ENCODE assay signal across 8 mouse cellular contexts in genomic region chr7:141462333-141462821, GRCm38 (mm10). TPM values are rescaled to one million over a fixed set of nuclear protein-coding genes. Genes with fewer than 3 reads are reported as not detected.
DNase-seq lines count a peak whose midpoint lies in the region; ATAC-seq and TF ChIP-seq lines count a peak whose summit lies in the region.

No protein-coding gene starts in this region.

- peaks cover 21% of the 10 kb centered on the region for H3K36me3 ChIP-seq in forebrain, embryonic 13.5 days (ENCODE audit: poor library complexity, severe bottlenecking)
- no peaks in the 10 kb centered on the region for H3K36me3 ChIP-seq in kidney, adult 2 months (ENCODE audit: control insufficient read depth, insufficient read depth, low read length)
- H3K36me3 ChIP-seq in lung, embryonic 15.5 days, result 0 out of 2 replicates have a peak, but pooled peaks cover 3% of the 10 kb centered on the region

- no peak for TF ChIP-seq CTCF in layer of hippocampus, adult 2 months (conservative IDR thresholded peaks at IDR 0.05)
- TF ChIP-seq CTCF in kidney, adult 2 months (conservative IDR thresholded peaks at IDR 0.05; ENCODE audit: insufficient read depth, insufficient read length, low read depth, low read length), result no peak

- no peak overlapping the region; the same call in 1 of the 2 replicates for H3K9ac ChIP-seq in forebrain, embryonic 13.5 days
- H3K9ac ChIP-seq in lung, embryonic 15.5 days, result peak overlapping the region; percentile 61

- H3K4me1 ChIP-seq in forebrain, embryonic 13.5 days, result peaks cover 27% of the 10 kb centered on the region
- H3K4me1 ChIP-seq in kidney, adult 2 months (ENCODE audit: control insufficient read depth, insufficient read depth, low read length), result peaks cover 10% of the 10 kb centered on the region
- H3K4me1 ChIP-seq in lung, embryonic 15.5 days, result peaks cover 66% of the 10 kb centered on the region

- no peak for TF ChIP-seq POLR2A in kidney, adult 2 months (IDR thresholded peaks at IDR 0.05; ENCODE audit: low read depth, low read length)

- peak overlapping the region; percentile 78; the same call in 1 of the 2 replicates for H3K27ac ChIP-seq in layer of hippocampus, adult 2 months
- no peak overlapping the region for H3K27ac ChIP-seq in forebrain, embryonic 13.5 days
- peak overlapping the region; percentile 44; the same call in 1 of the 2 replicates for H3K27ac ChIP-seq in kidney, adult 2 months (ENCODE audit: insufficient read depth, low read depth, low read length)
- 0 out of 2 replicates have a peak overlapping the region, but pooled peaks have one; percentile 53 for H3K27ac ChIP-seq in lung, embryonic 15.5 days

- no peak for ATAC-seq in forebrain, embryonic 13.5 days
- no peak for ATAC-seq in lung, embryonic 15.5 days (ENCODE audit: borderline replicate concordance, extremely low read depth, low FRiP score, low TSS enrichment)
- ATAC-seq in erythroid progenitor cell, adult 5-6 weeks (replicated peaks; ENCODE audit: low FRiP score, poor library complexity, severe bottlenecking), result no peak

- peak overlapping the region; percentile 48; the same call in 1 of the 2 replicates for H3K4me3 ChIP-seq in layer of hippocampus, adult 2 months
- peak overlapping the region; percentile 36 for H3K4me3 ChIP-seq in forebrain, embryonic 13.5 days
- H3K4me3 ChIP-seq in kidney, adult 2 months (ENCODE audit: insufficient read depth, low read depth, low read length), result peak overlapping the region; percentile 66
- peak overlapping the region; percentile 51 for H3K4me3 ChIP-seq in lung, embryonic 15.5 days

- H3K9me3 ChIP-seq in forebrain, embryonic 13.5 days (replicated peaks), result no peaks in the 10 kb centered on the region
- H3K9me3 ChIP-seq in lung, embryonic 15.5 days, result no peaks in the 10 kb centered on the region

- peak overlapping the region; percentile 62 for H3K4me2 ChIP-seq in forebrain, embryonic 13.5 days
- peak overlapping the region; percentile 91 for H3K4me2 ChIP-seq in lung, embryonic 15.5 days

- DNase-seq in layer of hippocampus, adult 2 months (ENCODE audit: low spot score in 2 of 2), result no peak
- no peak for DNase-seq in layer of hippocampus, adult 9-11 months
- peak; percentile 88 for DNase-seq in kidney, adult 2 months
- no peak for DNase-seq in layer of hippocampus, adult 9-10 months (ENCODE audit: low spot score)
- no peak for DNase-seq in layer of hippocampus, postnatal 25 days (ENCODE audit: extremely low spot score in 1 of 2, low spot score in 1 of 2)

- 23% methylated on average over 5 of the region's 5 CpGs for WGBS in forebrain, embryonic 13.5 days
- WGBS in kidney, adult 2 months, result 12% methylated on average over 5 of the region's 5 CpGs
- 14% methylated on average over 5 of the region's 5 CpGs for WGBS in lung, embryonic 15.5 days

- H3K27me3 ChIP-seq in forebrain, embryonic 13.5 days, result peaks cover 82% of the 10 kb centered on the region
- H3K27me3 ChIP-seq in kidney, adult 2 months (replicated peaks; ENCODE audit: control insufficient read depth, insufficient read depth, low read length), result no peaks in the 10 kb centered on the region
- peaks cover 55% of the 10 kb centered on the region for H3K27me3 ChIP-seq in lung, embryonic 15.5 days

RNA-seq across cellular contexts. Expression of gene Cracr2b, which starts 1.5 kb away (rescaled TPM):
- 1 to 10 TPM; 4.1 to 6.7 TPM for total RNA-seq in layer of hippocampus, adult 2 months (2021)
- 3.2 and 6.0 TPM in 2 replicates for polyA plus RNA-seq in forebrain, embryonic 13.5 days (2015; fragmentation: Nextera tagmentation; extraction: Ambion mirVana)
- polyA plus RNA-seq in kidney, adult 2 months (2012; rRNA removed), result 15.3 and 22.2 TPM in 2 replicates
- polyA plus RNA-seq in lung, embryonic 15.5 days (2015; fragmentation: Nextera tagmentation; extraction: Ambion mirVana), result 35.6 and 40.8 TPM in 2 replicates
- total RNA-seq in erythroid progenitor cell, adult 5-6 weeks (2015; ENCODE audit: low replicate concordance), result not detected in 2 replicates
- 3.3 TPM in 1 of 2 replicates, not detected in the other for total RNA-seq in erythroid progenitor cell, adult 5-6 weeks (2017; ENCODE audit: low replicate concordance)
- total RNA-seq in layer of hippocampus, postnatal 25 days (2021), result 1 to 10 TPM; 2.1 to 4.2 TPM

RNA-seq across cellular contexts. Expression of gene Cd151, which starts 4.8 kb away (rescaled TPM):
- total RNA-seq in layer of hippocampus, adult 2 months (2021), result 10 to 100 TPM; 23.4 to 25.1 TPM
- 12.0 and 14.3 TPM in 2 replicates for polyA plus RNA-seq in forebrain, embryonic 13.5 days (2015; fragmentation: Nextera tagmentation; extraction: Ambion mirVana)
- polyA plus RNA-seq in kidney, adult 2 months (2012; rRNA removed), result 274 and 343 TPM in 2 replicates
- 24.4 and 30.7 TPM in 2 replicates for polyA plus RNA-seq in lung, embryonic 15.5 days (2015; fragmentation: Nextera tagmentation; extraction: Ambion mirVana)
- total RNA-seq in erythroid progenitor cell, adult 5-6 weeks (2015; ENCODE audit: low replicate concordance), result 16.6 and 20.1 TPM in 2 replicates
- total RNA-seq in erythroid progenitor cell, adult 5-6 weeks (2017; ENCODE audit: low replicate concordance), result 24.1 and 30.7 TPM in 2 replicates
- total RNA-seq in layer of hippocampus, postnatal 25 days (2021), result 10 to 100 TPM; 25.7 TPM

RNA-seq across cellular contexts. Expression of gene Pnpla2, which starts 7.4 kb away (rescaled TPM):
- 10 to 100 TPM; 25.1 to 28.3 TPM for total RNA-seq in layer of hippocampus, adult 2 months (2021)
- 19.5 and 21.0 TPM in 2 replicates for polyA plus RNA-seq in forebrain, embryonic 13.5 days (2015; fragmentation: Nextera tagmentation; extraction: Ambion mirVana)
- polyA plus RNA-seq in kidney, adult 2 months (2012; rRNA removed), result 350 and 353 TPM in 2 replicates
- 35.9 and 41.6 TPM in 2 replicates for polyA plus RNA-seq in lung, embryonic 15.5 days (2015; fragmentation: Nextera tagmentation; extraction: Ambion mirVana)
- 14.7 and 19.8 TPM in 2 replicates for total RNA-seq in erythroid progenitor cell, adult 5-6 weeks (2015; ENCODE audit: low replicate concordance)
- total RNA-seq in erythroid progenitor cell, adult 5-6 weeks (2017; ENCODE audit: low replicate concordance), result 4.2 and 8.3 TPM in 2 replicates
- 10 to 100 TPM; 23.2 to 30.4 TPM for total RNA-seq in layer of hippocampus, postnatal 25 days (2021)

RNA-seq across cellular contexts. Expression of gene Polr2l, which starts 12.6 kb away (rescaled TPM):
- 10 to 100 TPM; 38.7 TPM for total RNA-seq in layer of hippocampus, adult 2 months (2021)
- 76.5 and 89.5 TPM in 2 replicates for polyA plus RNA-seq in forebrain, embryonic 13.5 days (2015; fragmentation: Nextera tagmentation; extraction: Ambion mirVana)
- polyA plus RNA-seq in kidney, adult 2 months (2012; rRNA removed), result 67.3 and 70.9 TPM in 2 replicates
- polyA plus RNA-seq in lung, embryonic 15.5 days (2015; fragmentation: Nextera tagmentation; extraction: Ambion mirVana), result 66.9 and 69.2 TPM in 2 replicates
- total RNA-seq in erythroid progenitor cell, adult 5-6 weeks (2015; ENCODE audit: low replicate concordance), result 6.7 and 15.5 TPM in 2 replicates
- total RNA-seq in erythroid progenitor cell, adult 5-6 weeks (2017; ENCODE audit: low replicate concordance), result 14.4 and 14.9 TPM in 2 replicates
- total RNA-seq in layer of hippocampus, postnatal 25 days (2021), result 10 to 100 TPM; 40.9 to 47.2 TPM

RNA-seq across cellular contexts. Expression of gene Tspan4, which starts 12.7 kb away (rescaled TPM):
- total RNA-seq in layer of hippocampus, adult 2 months (2021), result 10 to 100 TPM; 13.6 to 13.7 TPM
- 18.0 and 20.0 TPM in 2 replicates for polyA plus RNA-seq in forebrain, embryonic 13.5 days (2015; fragmentation: Nextera tagmentation; extraction: Ambion mirVana)
- polyA plus RNA-seq in kidney, adult 2 months (2012; rRNA removed), result 143 and 162 TPM in 2 replicates
- 96.9 and 100 TPM in 2 replicates for polyA plus RNA-seq in lung, embryonic 15.5 days (2015; fragmentation: Nextera tagmentation; extraction: Ambion mirVana)
- 1.8 and 3.8 TPM in 2 replicates for total RNA-seq in erythroid progenitor cell, adult 5-6 weeks (2015; ENCODE audit: low replicate concordance)
- 2.2 and 8.0 TPM in 2 replicates for total RNA-seq in erythroid progenitor cell, adult 5-6 weeks (2017; ENCODE audit: low replicate concordance)
- 10 to 100 TPM; 12.2 to 14.3 TPM for total RNA-seq in layer of hippocampus, postnatal 25 days (2021)
